Mouse (Mus musculus) CH12.LX (cell line): ENCODE measurements at regions not wholly inside any gene's neighbourhood (a gene's known extent, or its start where the extent isn't known, plus 50 kb on each side); places are given as distances from the start of the nearest gene placed in this dataset.

Experiments used
- BHLHE40 ChIP-seq: IDR thresholded peaks from 2 replicates; pipeline ENCODE4 v1.6.1; 2011; ENCODE audit warnings: mild to moderate bottlenecking, low read depth, low read length, improper control_type of control experiment
- CTCF ChIP-seq, 2 experiments: IDR thresholded peaks in 1 of 2; conservative IDR thresholded peaks in 1 of 2; 2 replicates each; pipeline ENCODE4 v1.5.1; 2011 to 2012; ENCODE audit warnings: low read depth in 2 of 2, low read length in 2 of 2, improper control_type of control experiment in 1 of 2, inconsistent platforms in 1 of 2, mild to moderate bottlenecking in 1 of 2, moderate library complexity in 1 of 2
- EP300 ChIP-seq: IDR thresholded peaks from 2 replicates; pipeline ENCODE4 v1.6.1; 2011; ENCODE audit warnings: low read length, improper control_type of control experiment
- GABPA ChIP-seq: IDR thresholded peaks from 2 replicates; pipeline ENCODE4 v1.6.1; 2012; ENCODE audit warnings: low read depth, low read length, improper control_type of control experiment, inconsistent platforms; ENCODE audit not compliant: insufficient replicate concordance
- NRF1 ChIP-seq: IDR thresholded peaks from 2 replicates; pipeline ENCODE4 v1.6.1; 2014; ENCODE audit warnings: low read depth, mild to moderate bottlenecking, inconsistent platforms, low read length, improper control_type of control experiment, moderate library complexity
- POLR2AphosphoS2 ChIP-seq: IDR thresholded peaks from 2 replicates; pipeline ENCODE4 v1.6.1; 2011; ENCODE audit warnings: low read depth, low read length, improper control_type of control experiment
- ZMIZ1 ChIP-seq: IDR thresholded peaks from 2 replicates; pipeline ENCODE4 v1.6.1; 2012; ENCODE audit warnings: low read depth, mild to moderate bottlenecking, inconsistent platforms, low read length, improper control_type of control experiment

- TF ChIP-seq EP300 = no peak
- TF ChIP-seq ZMIZ1 = no peak
- TF ChIP-seq GABPA = no peak
- TF ChIP-seq NRF1 = no peak
- TF ChIP-seq CTCF (conservative IDR thresholded peaks at IDR 0.05 in 1 of 2, IDR thresholded peaks at IDR 0.05 in 1 of 2; ENCODE audit: low read depth in 2 of 2, low read length in 2 of 2) = no peak
- no peak for TF ChIP-seq BHLHE40
- TF ChIP-seq POLR2AphosphoS2 = no peak
Measured at GRCm38 (mm10) chr6:35816657-35817056, 277.0 kb upstream of the Mtpn start.
